Mouse (Mus musculus) cerebellum, adult 2 months (tissue): ENCODE data around the gene Fam129b. TPM values are rescaled to one million over a fixed set of nuclear protein-coding genes. Genes with fewer than 3 reads are reported as not detected.
A peak's percentile ranks its signal among the peaks of the same experiment; 100 is the strongest.

Experiments
- DNase-seq, 2 experiments: peaks; one replicate each; pipeline ENCODE4 v3.0.0; 2021
- H3K27ac ChIP-seq: fragments of 200-500 bp; 2 replicates; pipeline ENCODE4 v1.5.1; 2012; ENCODE audit warnings: low read length, control low read depth, inconsistent platforms; ENCODE audit not compliant: insufficient read depth
- H3K27me3 ChIP-seq: fragments of 200-500 bp; 2 replicates; pipeline ENCODE4 v1.6.1; 2012; ENCODE audit warnings: inconsistent platforms, mild to moderate bottlenecking, low read length, moderate library complexity; ENCODE audit not compliant: control insufficient read depth, insufficient read depth
- H3K4me1 ChIP-seq: fragments of 200-500 bp; 2 replicates; pipeline ENCODE4 v1.6.1; 2011; ENCODE audit warnings: low read length; ENCODE audit not compliant: control insufficient read depth, insufficient read depth
- H3K4me3 ChIP-seq: fragments of 200-500 bp; replicated peaks from 2 replicates; pipeline ENCODE3; 2011; ENCODE audit warnings: mild to moderate bottlenecking, low read depth, low read length, control low read depth; ENCODE audit not compliant: insufficient read depth
- CTCF ChIP-seq: fragments of 200-500 bp; IDR thresholded peaks from 2 replicates; pipeline ENCODE4 v1.5.1; 2011; ENCODE audit warnings: low read depth, mild to moderate bottlenecking, control low read depth, low read length, moderate library complexity, borderline replicate concordance; ENCODE audit not compliant: insufficient read depth
- POLR2A ChIP-seq: fragments of 200-500 bp; IDR thresholded peaks from 2 replicates; pipeline ENCODE4 v1.6.1; 2011; ENCODE audit warnings: low read length, control low read depth, borderline replicate concordance; ENCODE audit not compliant: insufficient read depth
- WGBS: fragments of 180-500 bp; shearing (Covaris S2); methylation state at CpG from one replicate; pipeline ENCODE4 v1.1.7; 2018; 5-methylcytosine and 5-hydroxymethylcytosine counted together
- polyA plus RNA-seq: library from polyadenylated mRNA; depleted of rRNA; stranded (reverse); fragments of >200 nt; gene quantifications from 2 replicates; pipeline ENCODE4 v1.2.3, GENCODE M21; 2012

Gene Fam129b
- polyA plus RNA-seq, 1 experiment, result 24.5 TPM

- WGBS, result 7% methylated on average over 20 of the region's 20 CpGs
- Histone ChIP-seq H3K4me3 (peak overlapping the region; percentile 60), H3K27me3 (no peaks in the 10 kb centered on the region), H3K4me1 (peaks cover 19% of the 10 kb centered on the region), H3K27ac (peak overlapping the region; percentile 36; the same call in 1 of the 2 replicates)
- DNase-seq, result no peak
- no peak for TF ChIP-seq CTCF
- no peak for TF ChIP-seq POLR2A
Measured at GRCm38 (mm10) chr2:32876490-32877302, 782 bp downstream of the Fam129b start.

GRCm38 (mm10) chr2:32877303-32877702, 1.4 kb downstream of the Fam129b start:
- 54% methylated on average over 5 of the region's 5 CpGs for WGBS
- TF ChIP-seq CTCF, result no peak
- TF ChIP-seq POLR2A, result no peak
- DNase-seq, result no peak
- H3K27me3 ChIP-seq, result no peaks in the 10 kb centered on the region
- H3K4me3 ChIP-seq, result no peak overlapping the region
- peaks cover 20% of the 10 kb centered on the region for H3K4me1 ChIP-seq
- H3K27ac ChIP-seq, result no peak overlapping the region

- no peak for TF ChIP-seq CTCF
- no peak for TF ChIP-seq POLR2A
- DNase-seq, result no peak
- H3K4me1 ChIP-seq, result peaks cover 20% of the 10 kb centered on the region
- H3K27me3 ChIP-seq, result no peaks in the 10 kb centered on the region
- no peak overlapping the region for H3K4me3 ChIP-seq
- 66% methylated on average over 6 of the region's 6 CpGs for WGBS
- H3K27ac ChIP-seq, result no peak overlapping the region
Measured at GRCm38 (mm10) chr2:32877761-32878393, 2.0 kb downstream of the Fam129b start.

GRCm38 (mm10) chr2:32878396-32878795, 2.5 kb downstream of the Fam129b start:
- 68% methylated on average over 3 of the region's 3 CpGs for WGBS
- no peaks in the 10 kb centered on the region for H3K27me3 ChIP-seq

GRCm38 (mm10) chr2:32879593-32879992, 3.7 kb downstream of the Fam129b start:
- H3K27ac ChIP-seq, result no peak overlapping the region
- no peak for DNase-seq
- peaks cover 20% of the 10 kb centered on the region for H3K4me1 ChIP-seq
- TF ChIP-seq CTCF (no peak), POLR2A (no peak)
- WGBS, result 94% methylated on average over 5 of the region's 5 CpGs
- no peak overlapping the region for H3K4me3 ChIP-seq
- no peaks in the 10 kb centered on the region for H3K27me3 ChIP-seq

More at GRCm38 (mm10) chr2:32878396-32878795, 2.5 kb downstream of the Fam129b start:
- no peak overlapping the region for H3K4me3 ChIP-seq
- H3K4me1 ChIP-seq, result peaks cover 20% of the 10 kb centered on the region
- no peak overlapping the region for H3K27ac ChIP-seq
- TF ChIP-seq POLR2A (no peak), CTCF (no peak)
- no peak for DNase-seq

GRCm38 (mm10) chr2:32881054-32881453, 5.1 kb downstream of the Fam129b start:
- Histone ChIP-seq H3K27ac (no peak overlapping the region), H3K27me3 (no peaks in the 10 kb centered on the region), H3K4me3 (no peak overlapping the region), H3K4me1 (peaks cover 20% of the 10 kb centered on the region)
- DNase-seq, result no peak
- 56% methylated on average over 6 of the region's 6 CpGs for WGBS
- TF ChIP-seq POLR2A (no peak), CTCF (no peak)

- H3K4me3 ChIP-seq, result no peak overlapping the region
- peaks cover 20% of the 10 kb centered on the region for H3K4me1 ChIP-seq
- 32% methylated on average over 3 of the region's 3 CpGs for WGBS
- peak; percentile 44 to 53 for DNase-seq
- H3K27ac ChIP-seq, result no peak overlapping the region
- no peaks in the 10 kb centered on the region for H3K27me3 ChIP-seq
- TF ChIP-seq POLR2A, result no peak
- TF ChIP-seq CTCF, result no peak
Measured at GRCm38 (mm10) chr2:32881723-32882122, 5.8 kb downstream of the Fam129b start.

- H3K27ac ChIP-seq, result no peak overlapping the region
- WGBS, result 72% methylated on average over 14 of the region's 21 CpGs
- DNase-seq, result no peak
Measured at GRCm38 (mm10) chr2:32882283-32883043, 6.5 kb downstream of the Fam129b start.

More at GRCm38 (mm10) chr2:32882283-32883043, 6.5 kb downstream of the Fam129b start:
- peaks cover 14% of the 10 kb centered on the region for H3K4me1 ChIP-seq
- TF ChIP-seq POLR2A (no peak), CTCF (no peak)
- no peak overlapping the region for H3K4me3 ChIP-seq
- no peaks in the 10 kb centered on the region for H3K27me3 ChIP-seq
